Mouse (Mus musculus) heart, adult 8-10 months (tissue): Measurements from ENCODE around the gene Tpm1. TPM values are rescaled to one million over a fixed set of nuclear protein-coding genes. Genes with fewer than 3 reads are reported as not detected.

ENCODE experiments used
- DNase-seq: peaks from one replicate; pipeline ENCODE4 v3.0.0; 2022; ENCODE audit warnings: low spot score
- total RNA-seq, 4 experiments: library from RNA; stranded (reverse); gene quantifications; 2 replicates each; pipeline ENCODE4 v1.2.4; 2022

Tpm1 gene
- total RNA-seq, 4 experiments from 2014 or later: 9,382 to 12,072 (median 10,190) TPM

DNA sequence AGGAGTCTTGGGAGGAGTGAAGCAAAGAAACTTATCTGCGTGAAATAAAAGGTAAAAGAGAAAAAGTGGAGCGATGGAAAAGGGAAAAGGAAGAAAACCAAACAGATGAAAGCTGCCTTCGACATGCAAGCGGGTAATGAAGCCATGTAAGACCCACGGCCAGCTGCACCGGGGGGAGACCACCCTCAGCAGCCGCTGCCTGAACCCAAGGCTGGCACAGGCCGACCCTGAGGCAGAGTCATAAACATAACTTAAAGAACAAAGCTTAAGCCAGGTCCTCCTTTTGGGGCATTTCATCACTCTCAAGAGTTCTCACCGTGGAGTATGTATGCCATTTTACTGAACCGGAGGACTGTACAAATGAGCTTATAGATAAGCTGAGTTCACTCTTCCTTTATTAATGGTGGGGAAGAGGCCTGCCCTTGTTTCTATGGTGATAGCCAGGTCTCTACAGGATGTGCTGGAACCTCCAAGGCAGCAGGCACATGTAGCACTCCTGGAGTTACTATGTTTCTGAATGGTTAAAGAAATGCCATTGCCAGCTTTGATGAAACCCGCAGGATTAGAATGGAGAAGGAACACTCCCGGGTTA is 21.0 kb downstream of the Tpm1 start:
- DNase-seq: no peak

DNA sequence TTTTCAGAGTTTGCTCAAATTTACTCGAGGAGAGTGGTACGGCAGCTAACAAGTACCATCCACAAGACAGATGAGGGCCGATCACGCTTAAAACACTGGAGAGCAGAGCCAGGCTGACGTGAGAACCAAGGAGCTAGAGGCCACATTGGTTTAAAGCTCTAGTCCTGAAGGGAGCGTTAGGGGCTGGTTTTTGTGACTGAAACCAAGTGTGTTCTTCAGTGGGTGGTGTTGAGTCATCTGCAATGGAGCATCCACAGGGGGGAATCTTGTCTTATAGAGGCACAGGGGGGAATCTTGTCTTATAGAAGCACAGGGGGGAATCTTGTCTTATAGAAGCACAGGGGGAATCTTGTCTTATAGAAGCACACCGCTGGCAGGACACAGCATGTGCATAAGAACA is 22.3 kb downstream of the Tpm1 start:
- no peak for DNase-seq

DNA sequence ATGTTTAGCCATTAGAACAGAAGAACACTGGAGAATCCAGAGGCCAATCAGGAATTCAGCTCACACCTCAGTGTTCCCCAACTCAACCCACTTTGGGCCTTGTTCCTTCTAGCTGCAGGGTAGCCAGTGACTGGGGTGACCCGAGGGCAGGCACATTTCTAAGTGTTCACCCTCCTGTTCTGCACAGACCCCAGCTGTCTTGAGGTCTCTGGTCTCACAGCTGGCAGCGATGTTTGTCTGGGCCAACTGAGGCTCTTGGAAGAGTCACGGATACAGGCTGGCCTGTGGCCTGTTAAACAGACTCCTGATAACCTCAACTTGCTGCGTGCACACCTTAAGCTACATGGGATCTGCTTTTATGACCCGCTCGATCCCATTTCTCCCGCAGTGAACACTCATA is 23.1 kb downstream of the Tpm1 start:
- no peak for DNase-seq

DNA sequence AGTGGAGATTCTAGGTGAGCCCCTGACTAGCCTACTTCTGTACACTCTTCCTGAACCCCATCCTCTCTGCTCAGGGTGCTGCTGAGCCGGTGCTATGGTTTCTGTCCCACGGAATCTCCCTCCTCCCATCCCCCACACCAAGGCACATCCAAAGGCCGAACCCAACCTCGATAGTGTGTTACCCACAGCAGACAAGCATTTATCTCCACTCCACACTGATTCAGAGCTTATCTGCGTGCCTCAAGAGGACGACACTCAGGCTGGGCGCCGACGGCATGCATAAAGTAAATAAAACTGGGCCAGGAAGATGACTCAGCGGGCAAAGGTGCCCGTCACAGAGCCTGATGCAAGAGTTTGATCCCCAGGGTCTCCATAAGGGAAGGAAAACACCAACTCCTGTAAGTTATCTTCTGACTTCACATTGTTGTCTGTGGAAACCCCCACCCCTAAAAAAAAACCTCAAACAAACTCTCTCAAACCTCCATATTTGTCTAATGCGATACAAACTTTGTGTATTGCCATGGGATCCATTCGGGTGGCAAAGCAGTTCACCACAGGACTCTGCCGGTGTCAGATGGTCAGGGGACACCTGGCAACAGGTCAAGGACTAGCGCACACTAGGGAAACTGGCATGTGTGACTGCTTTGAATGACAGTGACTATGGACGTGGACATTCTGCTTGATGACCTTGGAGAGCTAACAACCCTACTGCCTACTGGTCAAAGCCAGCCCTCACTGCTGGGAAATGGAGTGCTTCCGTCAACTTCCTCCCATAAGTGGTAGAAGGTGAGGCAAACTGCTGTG is 24.1 kb downstream of the Tpm1 start:
- peak; percentile 33 for DNase-seq

DNA sequence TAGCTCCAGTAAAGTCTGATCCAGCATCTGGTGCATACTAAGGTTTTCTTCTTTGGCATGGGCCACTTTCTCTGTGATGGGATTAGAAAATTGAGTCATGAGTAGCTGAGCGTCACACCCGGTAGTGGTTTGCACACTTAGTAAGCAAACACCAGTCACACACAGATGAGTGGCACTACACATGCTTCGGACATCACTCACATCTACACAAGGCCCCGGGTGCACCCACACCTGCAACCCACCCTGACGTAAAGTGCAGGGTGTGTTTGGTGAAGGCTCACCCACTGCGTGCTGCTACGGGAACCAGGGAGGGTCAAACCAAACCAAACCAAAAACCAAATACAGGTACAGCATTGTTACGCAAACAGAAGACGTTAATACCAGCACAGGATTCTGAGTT is 25.8 kb downstream of the Tpm1 start:
- DNase-seq: no peak

DNA sequence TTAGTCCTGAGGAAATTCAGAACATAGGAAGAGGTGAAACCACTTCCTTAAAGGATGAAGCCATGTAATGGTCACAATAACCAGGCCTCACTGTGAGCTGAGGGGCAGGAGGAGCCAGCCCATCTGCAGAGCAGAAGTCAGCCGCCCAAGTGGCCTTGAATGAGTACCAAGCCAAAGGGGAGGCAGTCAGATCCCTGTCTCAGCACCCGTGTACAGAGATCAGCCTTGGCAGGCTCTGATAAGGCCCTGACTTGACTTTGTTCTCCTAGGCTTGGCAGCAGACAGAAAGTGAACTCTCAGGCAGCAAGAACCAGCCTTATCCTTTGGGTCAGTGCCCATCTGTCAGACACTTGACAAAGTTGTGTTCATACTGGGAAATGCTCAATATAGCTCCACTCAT is 29.1 kb downstream of the Tpm1 start:
- DNase-seq: no peak

DNA sequence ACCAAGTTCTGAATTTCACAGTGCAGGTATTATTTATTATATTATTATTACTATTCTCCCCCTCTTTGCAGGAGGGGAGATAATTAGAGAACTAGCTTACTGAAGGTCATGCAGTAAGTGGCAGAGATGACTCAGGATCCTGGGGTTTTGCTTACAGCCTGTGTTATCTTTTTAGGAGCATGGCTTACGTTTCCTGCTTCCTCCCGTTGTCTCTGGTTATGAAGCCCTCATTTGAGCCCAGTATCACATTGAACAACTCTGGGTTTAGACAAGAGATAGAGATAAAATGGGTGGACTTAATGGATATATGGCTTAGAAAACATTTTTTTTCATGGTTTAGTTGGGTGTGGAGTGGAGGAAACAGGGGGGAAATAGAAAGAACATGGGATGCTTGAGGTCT is 35.7 kb downstream of the Tpm1 start:
- DNase-seq: no peak

DNA sequence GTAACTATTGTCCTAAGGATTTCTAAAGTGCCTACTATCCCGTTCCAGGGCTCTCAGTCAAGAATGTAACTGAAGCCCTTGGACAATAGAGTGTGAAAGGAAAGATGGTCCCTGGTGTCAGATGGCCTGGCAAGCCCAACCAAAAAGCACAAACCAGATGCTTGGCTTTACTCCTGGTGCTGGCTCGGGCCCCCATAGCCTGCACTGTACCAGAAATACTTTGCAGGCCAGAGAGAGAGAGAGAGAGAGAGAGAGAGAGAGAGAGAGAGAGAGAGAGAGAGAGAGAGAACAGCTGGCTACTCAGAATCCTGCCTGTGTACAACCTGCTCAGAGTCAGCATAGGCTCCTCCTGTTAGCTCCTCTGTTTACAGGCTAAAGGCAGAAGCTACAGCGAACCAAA is 36.7 kb downstream of the Tpm1 start:
- peak; percentile 70 for DNase-seq

DNA sequence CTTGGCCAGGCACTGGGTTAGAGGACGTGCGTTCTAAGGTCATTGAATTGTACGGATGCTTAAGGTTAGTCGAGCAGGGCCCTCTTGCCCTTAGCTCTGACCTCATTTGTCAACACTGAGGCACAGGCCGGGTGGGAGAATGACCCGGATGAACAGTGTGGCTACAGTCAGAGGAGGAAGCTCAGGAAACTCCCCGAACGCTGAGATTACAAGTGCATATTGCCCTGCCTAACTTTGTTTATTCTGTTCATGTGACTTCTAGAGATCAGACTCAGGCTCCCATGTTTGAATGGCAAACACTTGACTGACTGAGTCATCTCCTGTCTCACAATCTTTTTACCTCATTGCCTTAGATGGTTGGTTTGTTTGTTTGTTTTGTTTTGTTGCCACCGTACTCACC is 37.7 kb downstream of the Tpm1 start:
- DNase-seq: no peak

DNA sequence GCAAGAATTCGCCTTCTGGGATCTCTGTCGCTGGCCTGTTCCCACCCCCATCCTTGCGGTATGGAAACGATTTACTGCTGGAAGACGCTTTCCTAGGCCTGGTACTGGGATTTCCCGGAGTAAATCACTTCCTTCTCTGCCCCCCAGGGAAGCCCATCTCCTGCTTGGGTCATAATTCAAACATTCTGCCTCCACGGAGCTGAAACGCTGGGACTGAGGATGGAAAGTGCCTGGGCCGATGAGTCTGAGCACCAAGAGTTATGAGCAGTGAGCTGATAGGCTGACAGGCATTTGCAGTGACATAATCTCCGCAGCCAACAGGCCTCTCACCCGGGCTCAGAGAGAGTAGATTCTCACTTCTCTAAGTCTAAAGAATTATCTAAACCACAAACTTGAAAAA is 40.4 kb downstream of the Tpm1 start:
- DNase-seq: no peak

DNA sequence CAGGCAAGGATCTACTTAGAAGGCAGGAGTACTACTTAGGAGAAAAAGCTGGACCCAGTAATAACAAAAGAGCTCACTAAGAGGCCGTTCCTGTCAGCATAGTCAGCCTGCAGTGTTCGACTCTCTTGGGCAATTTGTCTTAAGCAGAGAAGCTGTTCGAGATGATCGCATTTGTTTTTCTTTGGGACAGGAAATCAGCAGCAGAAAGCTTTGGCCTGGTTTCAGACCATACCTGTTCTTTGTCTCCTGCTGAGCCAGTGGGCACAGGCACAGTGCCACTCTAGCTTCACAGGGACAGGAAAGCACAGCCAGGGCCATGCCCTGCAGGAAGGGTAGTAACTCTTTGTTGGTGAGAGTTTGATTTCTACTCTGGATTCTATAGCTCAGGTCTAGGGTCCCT is 42.8 kb downstream of the Tpm1 start:
- DNase-seq: no peak

DNA sequence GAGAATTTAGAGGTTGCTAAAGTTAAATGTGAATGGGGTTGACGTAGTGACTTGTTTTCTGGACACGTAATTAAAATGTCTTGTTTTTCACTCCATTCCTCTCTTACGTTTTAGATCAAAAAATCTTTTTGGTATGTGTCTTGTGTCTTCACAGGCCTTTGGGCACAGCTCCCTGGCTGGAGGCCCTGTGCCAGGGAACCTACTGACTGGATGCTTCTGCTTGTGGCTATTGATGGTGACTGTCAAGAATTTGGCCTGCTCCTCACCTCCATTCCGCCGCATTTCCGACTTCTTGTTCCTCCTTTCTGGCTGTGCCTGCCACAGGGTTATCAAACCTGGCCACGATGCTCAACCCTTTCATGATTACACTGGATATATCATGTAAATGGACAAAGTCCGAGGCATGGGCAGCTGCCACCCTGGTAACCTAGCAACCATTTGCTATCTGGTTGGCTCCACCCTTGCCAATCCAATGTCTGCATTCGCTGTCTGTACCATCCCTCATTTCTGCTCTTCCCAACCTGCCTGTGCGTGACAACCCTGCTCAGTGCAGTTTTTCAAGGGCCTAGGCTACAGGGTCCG is 44.0 kb downstream of the Tpm1 start:
- DNase-seq: no peak

DNA sequence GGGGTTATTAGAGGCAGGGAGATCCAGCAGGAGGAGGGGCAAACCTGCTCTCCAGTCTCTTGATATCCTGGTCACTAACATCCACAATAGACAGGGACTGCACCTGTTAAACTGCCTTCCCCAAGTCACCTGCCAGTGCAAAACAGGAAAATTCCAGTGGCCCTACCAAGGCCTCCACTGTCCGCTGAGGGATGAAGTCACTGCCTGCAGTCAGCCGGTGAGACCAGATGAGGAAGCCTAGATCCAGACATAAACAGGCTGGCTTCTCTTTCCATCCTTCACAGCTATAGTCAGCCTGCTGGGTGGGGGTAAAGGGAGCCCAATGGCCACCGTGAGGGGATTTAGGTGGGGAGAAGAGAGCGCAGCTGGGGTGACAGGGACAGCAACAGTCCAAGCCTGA is 45.5 kb downstream of the Tpm1 start:
- no peak for DNase-seq

DNA sequence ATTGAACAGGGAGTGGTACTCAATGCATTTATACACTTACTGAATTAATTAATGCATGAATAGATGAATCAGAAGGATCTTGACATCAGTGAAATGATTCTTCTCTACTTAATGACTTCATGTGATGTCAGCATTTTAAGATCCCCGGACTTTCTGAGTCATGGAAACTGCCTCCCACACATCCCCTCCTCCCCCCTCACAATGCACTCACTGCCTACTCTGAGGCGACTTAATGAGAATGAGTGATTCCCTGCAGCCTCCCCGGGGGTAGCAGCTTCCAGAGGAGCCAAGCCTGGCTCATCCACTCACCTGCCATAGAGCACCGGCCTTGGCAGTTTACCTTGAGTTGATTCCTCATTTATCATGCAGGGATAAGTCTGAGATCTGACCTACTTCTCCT is 46.0 kb downstream of the Tpm1 start:
- no peak for DNase-seq

DNA sequence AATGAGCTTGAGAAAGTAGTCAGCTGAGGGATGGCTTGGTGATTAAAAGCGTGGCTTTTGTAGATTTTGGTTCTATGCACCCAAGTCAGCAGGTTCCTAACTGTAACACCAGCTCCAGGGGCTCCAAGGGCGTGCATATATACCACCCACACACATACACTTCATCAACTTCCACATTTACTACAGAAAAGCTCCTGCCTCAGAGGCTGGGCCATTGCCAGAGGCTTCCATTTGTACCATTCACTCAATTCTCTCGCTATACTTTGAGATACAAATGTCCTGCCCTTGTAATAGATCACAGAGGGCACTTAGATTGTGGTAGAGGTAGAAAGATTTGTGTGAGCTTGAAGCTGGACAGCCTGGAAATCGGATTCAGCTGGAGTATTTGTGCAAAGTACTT is 47.7 kb downstream of the Tpm1 start:
- no peak for DNase-seq

DNA sequence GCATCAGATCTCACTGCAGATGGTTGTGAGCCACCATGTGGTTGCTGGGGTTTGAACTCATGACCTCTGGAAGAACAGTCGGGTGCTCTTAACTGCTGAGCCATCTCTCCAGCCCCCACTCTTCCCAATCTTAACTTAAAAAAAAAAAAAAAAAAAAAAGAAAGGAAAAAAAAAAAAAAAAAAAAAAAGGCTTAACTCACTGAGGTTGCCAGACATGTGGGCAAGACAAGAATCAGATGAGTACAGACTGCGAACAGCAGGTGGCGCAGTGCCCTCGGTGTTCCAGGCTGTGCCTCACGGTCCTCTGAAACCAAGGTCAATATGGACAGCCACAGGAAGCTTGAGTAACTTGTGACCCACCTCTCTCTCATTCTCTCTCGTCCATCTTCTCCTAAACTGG is 48.2 kb downstream of the Tpm1 start:
- DNase-seq: peak; percentile 72

DNA sequence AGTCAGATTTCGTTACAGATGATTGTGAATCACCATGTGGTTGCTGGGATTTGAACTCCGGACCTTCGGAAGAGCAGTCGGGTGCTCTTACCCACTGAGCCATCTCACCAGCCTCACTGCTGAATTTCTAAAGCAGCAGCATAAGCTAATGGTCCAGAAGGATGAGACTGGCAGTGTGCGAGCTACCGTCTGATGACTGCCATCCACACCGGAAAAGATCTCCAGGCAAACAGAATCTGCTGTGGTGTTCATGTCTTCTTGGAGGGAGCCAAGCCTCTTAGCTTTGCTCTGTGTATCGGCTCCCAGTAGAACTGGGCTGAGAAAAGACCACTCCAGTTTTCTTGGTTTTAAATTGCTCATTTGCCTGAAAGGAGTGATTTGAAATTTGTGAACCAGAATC is 49.5 kb downstream of the Tpm1 start:
- DNase-seq: no peak

DNA sequence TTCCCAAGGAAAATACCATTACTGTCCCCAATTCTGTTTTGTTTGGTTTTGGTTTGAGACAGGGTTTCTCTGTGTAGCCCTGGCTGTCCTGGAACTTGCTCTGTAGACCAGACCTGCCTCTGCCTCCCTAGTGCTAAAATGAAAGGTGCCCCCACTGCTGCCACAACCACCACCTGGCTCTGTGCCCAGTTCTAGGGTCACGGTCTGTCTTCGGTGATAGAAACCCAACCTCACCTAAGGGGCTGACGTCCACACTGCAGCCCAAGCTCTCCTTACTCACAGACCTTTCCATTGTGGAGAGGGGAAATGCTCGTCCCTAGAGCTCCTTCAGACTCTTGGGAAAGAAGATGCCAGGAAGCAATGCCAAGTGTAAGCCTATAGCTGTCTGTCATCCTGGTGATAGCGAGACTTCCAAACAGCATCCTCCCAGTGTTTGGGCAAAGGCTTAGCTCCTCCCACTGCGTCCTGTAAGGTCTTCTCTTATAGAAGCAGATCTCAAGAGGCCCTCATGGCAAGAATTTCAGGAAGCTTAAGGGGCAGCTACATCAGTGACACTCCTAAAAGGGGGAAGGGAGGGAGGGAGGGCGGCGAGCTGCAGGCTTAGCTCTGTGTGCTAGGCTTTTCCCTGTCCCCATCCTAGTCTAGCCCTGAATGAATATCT is 57.3 kb downstream of the Tpm1 start:
- no peak for DNase-seq

DNA sequence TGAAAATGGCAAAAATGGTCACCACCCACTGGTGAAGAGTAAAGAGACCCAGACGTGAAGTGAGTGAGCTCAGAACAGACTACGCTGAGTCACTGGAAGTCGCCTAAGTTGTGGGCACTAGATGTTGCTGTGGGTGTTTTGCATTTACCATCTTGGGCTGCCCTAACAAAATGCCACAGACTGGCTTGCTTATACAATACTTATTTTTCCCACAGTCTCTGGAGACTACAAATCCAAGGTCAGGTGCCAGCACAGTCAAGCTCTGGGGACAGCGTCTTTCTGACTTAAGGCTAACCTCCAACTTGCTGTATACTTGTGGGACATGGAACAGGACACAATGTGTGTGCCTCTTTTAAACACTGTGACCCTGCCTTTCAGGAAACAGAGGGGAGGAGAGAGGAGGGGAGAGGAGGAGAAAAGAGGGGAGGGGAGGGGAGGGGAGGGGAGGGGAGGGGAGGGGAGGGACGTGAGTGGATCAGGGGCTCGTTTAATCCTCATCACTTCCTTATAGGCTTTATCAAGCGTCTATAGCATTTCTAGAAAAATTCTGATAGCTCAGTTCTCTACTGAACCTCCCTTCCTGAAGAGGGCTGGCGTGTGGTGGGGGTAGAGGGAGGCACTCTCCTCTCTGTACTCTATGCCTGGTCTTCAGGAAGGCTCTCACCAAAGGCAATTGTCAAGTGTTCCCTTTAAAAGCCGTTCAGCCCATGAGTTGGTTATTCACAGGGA is 58.0 kb downstream of the Tpm1 start:
- DNase-seq: no peak

DNA sequence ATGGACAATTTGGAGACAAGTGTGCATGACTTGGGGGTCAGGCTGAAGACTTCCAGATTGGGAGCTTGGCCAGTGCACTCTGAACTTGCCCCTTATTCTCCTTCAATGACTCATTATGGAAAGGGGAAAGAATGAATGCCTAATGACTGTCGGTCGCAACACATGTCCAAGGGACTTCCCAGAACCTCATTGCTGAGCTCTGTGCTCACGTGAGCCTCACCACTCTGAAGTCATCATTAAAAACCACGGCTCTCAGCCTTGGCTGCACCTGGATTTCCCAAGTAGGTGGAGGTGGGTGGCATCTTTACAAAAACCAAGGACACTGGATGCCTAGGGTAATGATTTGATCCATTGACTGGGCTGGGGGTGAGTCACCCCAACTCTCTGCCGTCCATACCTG is 59.2 kb downstream of the Tpm1 start:
- DNase-seq: no peak

DNA sequence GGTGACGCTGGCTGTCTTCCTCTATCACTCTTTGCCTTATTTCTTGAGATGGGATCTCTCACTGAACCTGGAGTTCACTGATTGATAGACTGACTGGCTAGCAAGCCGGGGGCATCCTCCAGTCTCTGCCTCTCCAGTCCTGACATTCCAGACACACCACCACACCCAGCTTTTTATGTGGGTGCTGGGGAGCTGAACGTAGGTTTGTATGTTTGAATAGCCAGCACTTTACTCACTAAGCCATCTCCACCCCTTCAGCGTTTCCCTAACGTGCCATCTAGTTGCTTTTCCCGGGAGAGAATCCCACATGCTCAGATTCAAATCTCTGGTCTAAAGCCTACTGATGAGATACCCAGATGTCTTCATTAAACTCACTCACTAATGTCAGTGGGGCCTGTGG is 59.6 kb downstream of the Tpm1 start:
- no peak for DNase-seq

DNA sequence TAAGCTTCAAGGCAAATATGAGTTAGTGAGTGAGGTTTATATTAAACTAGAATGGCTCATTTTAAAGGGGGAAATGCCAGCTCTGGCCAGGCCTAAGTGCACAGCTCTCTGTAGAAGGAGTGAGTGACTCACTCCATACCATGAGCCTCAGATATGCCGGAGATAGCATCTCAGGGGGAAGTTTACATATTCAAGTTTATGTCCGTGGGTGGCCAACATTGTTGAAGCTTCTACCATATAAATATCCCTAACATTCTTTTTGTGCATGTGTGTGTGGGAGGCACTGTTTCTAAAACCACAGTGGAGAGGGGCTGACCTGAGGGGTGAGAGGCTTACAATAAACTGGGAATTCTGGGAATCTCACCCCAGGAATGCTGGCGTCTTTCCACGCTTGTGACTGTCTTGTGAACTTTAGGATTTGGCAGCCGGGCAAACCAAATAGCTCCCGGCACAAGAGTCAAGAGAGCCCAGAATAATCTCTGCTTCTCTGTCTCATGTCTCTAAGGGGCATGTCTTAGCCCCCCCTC is 60.3 kb downstream of the Tpm1 start:
- DNase-seq: peak; percentile 31
